Mouse (Mus musculus) duodenum, adult 2 months (tissue): Measurements from ENCODE around the gene Eml3. TPM values are rescaled to one million over a fixed set of nuclear protein-coding genes. Genes with fewer than 3 reads are reported as not detected.

Experiments used
- polyA plus RNA-seq: library from polyadenylated mRNA; depleted of rRNA; stranded (reverse); fragments of >200 nt; gene quantifications from 2 replicates; pipeline ENCODE4 v1.2.3, GENCODE M21; 2012; ENCODE audit warnings: low replicate concordance; rRNA removed

Eml3 gene
- 32.1 and 32.8 TPM in 2 replicates for polyA plus RNA-seq

GRCm38 (mm10) chr19:8929224-8930088 lies at the start of gene Eml3, which contains the start of gene Rom1:
Eml3 (plus strand) TSS chr19:8929552.
Rom1 (minus strand) TSS chr19:8929356.

GRCm38 (mm10) chr19:8880311-8881033 lies 48.9 kb upstream of the Eml3 start, which contains the start of gene Uqcc3:
Uqcc3 (minus strand) TSS chr19:8880923.

GRCm38 (mm10) chr19:8883616-8884015 lies 45.7 kb upstream of the Eml3 start, which contains the start of the genes Lbhd1 and Gm49403:
Lbhd1 (plus strand) TSS chr19:8883732.
Gm49403 (plus strand) TSS chr19:8883930.

DNA sequence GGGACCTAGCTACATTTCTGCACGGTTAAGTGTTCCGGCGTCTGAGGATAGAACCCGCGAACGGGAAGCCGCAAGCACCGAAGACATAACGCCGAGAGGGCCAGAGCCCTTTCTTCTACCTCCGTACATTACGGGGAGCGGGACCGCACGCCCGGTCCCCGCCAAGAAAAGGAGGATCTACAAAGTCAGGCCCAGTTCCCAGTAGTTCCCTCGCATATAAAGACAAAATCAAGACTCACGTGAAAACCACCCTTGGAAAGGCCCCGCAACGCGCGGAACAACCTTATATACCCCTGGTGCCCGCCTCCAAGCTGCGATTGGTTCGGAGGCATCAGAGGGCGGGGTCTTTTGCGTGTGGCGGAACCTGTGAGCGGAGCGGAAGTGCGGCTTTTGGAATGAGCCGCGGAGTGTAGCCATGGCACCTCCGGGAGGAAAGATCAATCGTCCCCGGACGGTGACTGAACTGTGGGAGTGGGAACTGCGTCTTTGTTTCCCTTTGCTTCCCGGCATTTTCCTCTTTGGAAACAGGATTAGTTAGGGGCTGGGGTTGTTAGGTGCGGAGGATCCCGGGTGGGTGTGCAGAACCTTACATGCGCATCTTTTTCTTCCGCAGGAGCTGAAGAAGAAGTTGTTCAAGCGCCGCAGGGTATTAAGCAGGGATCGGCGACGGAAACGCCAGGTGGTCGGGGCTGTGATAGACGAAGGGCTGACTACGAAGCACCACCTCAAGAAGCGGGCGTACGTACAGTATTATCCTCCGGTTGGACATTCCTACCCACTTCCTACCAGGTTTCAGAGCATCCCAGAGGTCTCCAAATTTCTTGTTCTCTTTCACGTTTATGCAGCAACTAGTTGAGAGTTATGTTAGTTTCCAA lies 40.6 kb upstream of the Eml3 start, which contains the start of the genes 1810009A15Rik and Gm49416:
TSS of gene 1810009A15Rik (plus strand) at position 343 of the 875 bp plus-strand sequence.
TSS of gene Gm49416 (plus strand) at position 416 of the 875 bp plus-strand sequence.

DNA sequence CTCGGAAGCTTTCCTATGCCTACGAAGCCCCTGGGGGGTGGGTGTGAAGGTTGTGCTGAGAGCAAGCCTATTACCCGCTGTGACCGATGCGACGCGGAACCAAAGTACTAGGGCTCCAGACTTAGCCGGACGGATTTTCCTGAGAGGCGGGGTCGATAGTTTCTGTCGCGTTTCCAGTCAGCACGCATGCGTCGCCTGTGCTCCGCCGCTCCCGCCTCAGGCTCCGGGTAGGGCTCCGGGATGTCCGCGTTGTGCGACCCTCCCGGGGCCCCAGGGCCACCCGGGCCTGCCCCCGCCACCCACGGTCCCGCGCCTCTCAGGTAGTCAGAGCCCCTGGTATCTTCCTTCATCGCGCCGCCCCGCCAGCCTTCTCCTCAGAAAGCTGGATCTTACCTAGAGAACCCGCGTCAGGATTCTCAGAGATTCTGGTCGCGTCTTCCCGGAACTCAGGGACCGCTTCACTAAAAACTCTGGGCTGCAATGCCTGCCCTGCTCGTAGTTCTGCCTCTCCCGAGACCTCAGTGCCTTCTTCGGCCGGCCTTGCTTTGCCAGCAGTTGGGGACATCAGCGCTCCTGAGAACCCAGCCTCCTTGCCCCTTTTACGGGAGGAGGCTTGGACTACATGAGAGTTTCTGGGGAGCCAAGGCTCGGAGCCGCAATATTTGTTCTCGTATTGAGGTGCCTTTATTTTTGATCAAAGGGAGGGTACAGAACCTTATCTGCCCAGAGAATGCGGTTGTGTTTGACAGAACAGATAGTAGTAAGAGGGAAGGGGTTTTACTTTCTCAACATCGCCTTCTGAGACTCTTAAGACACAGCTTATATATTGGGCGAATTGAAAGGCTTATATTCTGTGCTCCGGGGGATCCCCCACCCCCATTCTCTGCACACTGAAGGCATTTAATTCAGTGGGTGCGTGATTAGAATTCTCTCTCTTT lies 36.3 kb upstream of the Eml3 start, which contains the start of gene Ints5:
TSS of gene Ints5 (plus strand) at position 177 of the 938 bp plus-strand sequence.

GRCm38 (mm10) chr19:8897865-8898495 lies 31.4 kb upstream of the Eml3 start, which contains the start of gene Ganab:
Ganab (plus strand) TSS chr19:8898071.

DNA sequence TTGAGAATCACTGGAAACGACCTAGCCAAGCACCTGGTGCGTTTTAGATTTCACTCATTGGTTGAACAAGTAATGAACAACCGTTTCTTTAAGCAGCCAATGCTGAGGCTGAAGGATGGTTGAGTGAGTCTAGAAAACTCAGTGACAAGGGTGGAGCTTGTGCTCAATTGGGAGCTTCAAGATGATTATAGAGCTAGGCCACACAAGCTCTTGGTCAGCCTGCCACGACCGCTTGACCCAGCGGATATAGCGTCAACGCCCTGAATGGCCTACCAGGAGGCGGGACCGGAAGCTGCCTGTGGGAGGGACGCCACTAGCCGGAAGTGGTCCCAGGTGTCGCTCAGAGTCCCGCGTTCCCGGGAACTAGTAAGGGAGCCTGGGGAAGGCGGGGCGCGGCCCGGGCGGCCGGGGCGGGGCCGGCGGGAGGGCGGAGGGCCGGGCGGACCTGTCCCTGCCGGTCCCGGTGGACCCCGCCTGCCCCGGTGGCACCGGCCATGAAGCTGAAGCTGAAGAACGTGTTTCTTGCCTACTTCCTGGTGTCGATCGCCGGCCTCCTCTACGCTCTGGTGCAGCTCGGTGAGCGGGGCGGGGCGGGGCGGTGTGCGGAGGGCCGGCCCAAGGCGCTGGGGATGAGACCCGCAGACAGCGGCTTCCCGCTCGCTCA lies 9.1 kb upstream of the Eml3 start, which contains the start of gene B3gat3:
TSS of gene B3gat3 (plus strand) at position 302 of the 664 bp plus-strand sequence.

GRCm38 (mm10) chr19:8941515-8942217 lies 12.3 kb downstream of the Eml3 start, which contains the start of gene Mta2:
Mta2 (plus strand) TSS chr19:8941875.

GRCm38 (mm10) chr19:8953135-8954039 lies 24.0 kb downstream of the Eml3 start, which contains the start of gene Tut1:
Tut1 (plus strand) TSS chr19:8953847.

DNA sequence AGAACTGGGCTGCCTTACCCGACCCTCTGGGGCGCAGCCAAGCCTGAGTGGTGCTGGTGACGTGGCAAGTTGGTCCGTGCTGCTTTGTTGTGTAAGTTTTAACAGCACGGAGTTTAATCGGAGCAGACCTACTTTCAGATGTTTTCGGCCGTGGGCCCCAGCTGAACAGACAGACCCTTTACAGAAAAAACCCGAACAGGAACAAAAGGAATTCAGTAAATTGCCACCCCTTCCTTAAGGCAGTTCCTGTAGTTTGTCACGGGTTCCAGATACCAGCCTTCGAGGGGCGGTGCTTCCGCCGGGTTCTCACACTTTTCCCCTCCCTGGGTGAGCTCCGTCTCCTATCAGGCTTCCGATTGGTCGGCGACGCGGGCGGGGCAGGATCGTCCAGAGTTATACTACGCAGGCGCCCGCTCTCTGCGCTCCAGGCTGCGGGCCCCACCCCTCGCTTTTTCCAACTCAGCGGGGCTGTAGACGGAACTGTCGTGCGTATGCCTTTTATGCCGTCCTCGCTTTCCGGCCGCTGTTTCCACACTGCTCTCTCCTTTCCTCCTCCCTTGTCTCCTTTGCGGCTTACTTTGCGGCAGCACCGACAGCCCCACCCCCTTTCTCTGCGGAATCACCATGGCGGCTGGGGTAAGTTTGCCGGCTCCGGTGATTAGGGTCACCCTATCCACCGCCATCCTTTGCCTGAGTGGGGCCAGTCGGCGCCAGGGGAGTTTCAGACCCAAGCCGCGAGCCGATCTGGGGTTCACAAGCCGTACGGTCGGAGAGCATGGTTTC lies 37.4 kb downstream of the Eml3 start, which contains the start of gene Eef1g:
TSS of gene Eef1g (plus strand) at position 452 of the 783 bp plus-strand sequence.

GRCm38 (mm10) chr19:8989066-8989566 lies 59.8 kb downstream of the Eml3 start, which contains the start of gene Ahnak:
Ahnak (plus strand) TSS chr19:8989284.

Other genes starting within 250 kb of the Eml3 start
- gene Slc3a2, start 206.2 kb upstream of the Eml3 start, polyA plus RNA-seq, result 127 and 449 TPM in 2 replicates
- gene Wdr74, start 193.7 kb upstream of the Eml3 start, polyA plus RNA-seq, result 12.4 and 17.1 TPM in 2 replicates
- not detected in 2 replicates for gene 1700092M07Rik, start 188.8 kb upstream of the Eml3 start, polyA plus RNA-seq
- gene Stx5a, start 188.1 kb upstream of the Eml3 start, polyA plus RNA-seq, result 54.0 and 56.6 TPM in 2 replicates
- gene Nxf1, start 172.5 kb upstream of the Eml3 start, polyA plus RNA-seq, result 22.0 and 28.9 TPM in 2 replicates
- 147 and 196 TPM in 2 replicates for gene Tmem223, start 158.6 kb upstream of the Eml3 start, polyA plus RNA-seq
- 107 and 114 TPM in 2 replicates for gene Tmem179b, start 155.1 kb upstream of the Eml3 start, polyA plus RNA-seq
- gene Taf6l, start 143.1 kb upstream of the Eml3 start, polyA plus RNA-seq, result 6.5 and 12.9 TPM in 2 replicates
- gene Polr2g, start 131.0 kb upstream of the Eml3 start, polyA plus RNA-seq, result 12.3 and 13.7 TPM in 2 replicates
- gene Zbtb3, start 127.0 kb upstream of the Eml3 start, polyA plus RNA-seq, result 0.99 and 1.2 TPM in 2 replicates
- 3.4 and 8.2 TPM in 2 replicates for gene Ttc9c, start 110.2 kb upstream of the Eml3 start, polyA plus RNA-seq
- gene Hnrnpul2, start 109.5 kb upstream of the Eml3 start, polyA plus RNA-seq, result 7.7 and 10.3 TPM in 2 replicates
- 2.3 TPM in 1 of 2 replicates, not detected in the other for gene AC129217.1, start 99.8 kb upstream of the Eml3 start, polyA plus RNA-seq
- 88.6 and 106 TPM in 2 replicates for gene Bscl2, start 92.1 kb upstream of the Eml3 start, polyA plus RNA-seq
- gene Gng3, start 90.4 kb upstream of the Eml3 start, polyA plus RNA-seq, result 0.63 and 1.1 TPM in 2 replicates
- 0.41 and 0.53 TPM in 2 replicates for gene Lrrn4cl, start 78.8 kb upstream of the Eml3 start, polyA plus RNA-seq
- 81.5 and 127 TPM in 2 replicates for gene Ubxn1, start 58.1 kb upstream of the Eml3 start, polyA plus RNA-seq
- gene Uqcc3, start 48.6 kb upstream of the Eml3 start, polyA plus RNA-seq, result 8.7 and 9.9 TPM in 2 replicates
- gene Lbhd1, start 45.8 kb upstream of the Eml3 start, polyA plus RNA-seq, result 0.25 and 0.41 TPM in 2 replicates
- not detected in 2 replicates for gene Gm49403, start 45.6 kb upstream of the Eml3 start, polyA plus RNA-seq
- gene 1810009A15Rik, start 40.7 kb upstream of the Eml3 start, polyA plus RNA-seq, result 4.2 and 6.4 TPM in 2 replicates
- gene Gm49416, start 40.6 kb upstream of the Eml3 start, polyA plus RNA-seq, result not detected in 2 replicates
- 16.7 and 22.1 TPM in 2 replicates for gene Ints5, start 36.5 kb upstream of the Eml3 start, polyA plus RNA-seq
- gene Ganab, start 31.5 kb upstream of the Eml3 start, polyA plus RNA-seq, result 55.3 and 67.9 TPM in 2 replicates
- 78.8 and 91.5 TPM in 2 replicates for gene B3gat3, start 9.2 kb upstream of the Eml3 start, polyA plus RNA-seq
- 15.7 and 17.8 TPM in 2 replicates for gene Rom1, start 196 bp upstream of the Eml3 start, polyA plus RNA-seq
- gene Mta2, start 12.3 kb downstream of the Eml3 start, polyA plus RNA-seq, result 15.3 and 15.4 TPM in 2 replicates
- 12.7 and 15.2 TPM in 2 replicates for gene Tut1, start 24.3 kb downstream of the Eml3 start, polyA plus RNA-seq
- 66.9 and 98.4 TPM in 2 replicates for gene Eef1g, start 37.5 kb downstream of the Eml3 start, polyA plus RNA-seq
- 3.3 and 9.9 TPM in 2 replicates for gene Ahnak, start 59.7 kb downstream of the Eml3 start, polyA plus RNA-seq
- gene Scgb1a1, start 158.4 kb downstream of the Eml3 start, polyA plus RNA-seq, result not detected in 2 replicates
- 0.08 and 1.2 TPM in 2 replicates for gene Asrgl1, start 206.1 kb downstream of the Eml3 start, polyA plus RNA-seq